Mouse (Mus musculus): Measurements from ENCODE around the gene Ttc7. TPM values are rescaled to one million over a fixed set of nuclear protein-coding genes. Genes with fewer than 3 reads are reported as not detected.

Gene Ttc7
- polyA plus RNA-seq, 1 experiment: 31.2 TPM

DNA sequence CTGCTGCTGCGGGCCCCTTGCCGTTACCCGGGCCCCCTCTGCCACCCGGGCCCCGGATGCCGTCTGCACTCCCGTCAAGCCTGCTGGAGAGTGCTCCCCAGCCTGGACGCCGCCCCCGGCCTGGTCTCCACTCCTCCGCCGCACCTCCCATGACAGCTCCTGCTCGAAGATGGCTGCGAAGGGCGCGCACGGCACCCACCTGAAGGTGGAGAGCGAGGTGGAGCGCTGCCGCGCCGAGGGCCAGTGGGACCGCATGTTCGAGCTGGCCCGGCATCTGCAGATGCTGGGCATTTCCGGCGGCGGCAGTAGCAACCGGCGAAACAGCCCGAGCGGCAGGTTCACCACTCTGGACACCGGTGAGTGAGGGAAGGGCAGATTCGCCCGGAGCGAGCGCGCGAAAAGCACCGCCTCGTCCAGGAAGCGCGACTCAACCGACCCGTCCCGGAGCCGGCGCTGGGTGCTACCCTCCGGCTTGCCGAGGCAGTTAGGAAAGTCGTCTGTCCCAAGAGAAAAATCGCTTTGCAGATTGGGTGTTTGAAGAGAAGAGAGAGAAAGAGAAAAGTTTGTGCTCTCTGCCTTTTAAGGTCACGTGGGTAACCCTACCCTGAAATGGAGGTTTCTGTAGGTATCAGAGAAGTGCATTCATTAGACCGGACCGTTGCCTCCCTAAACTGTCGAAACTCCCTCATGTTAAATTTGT lies 519 bp downstream of the Ttc7 start:
- TF ChIP-seq GATA1 (IDR thresholded peaks at IDR 0.05; ENCODE audit: low read length): no peak

DNA sequence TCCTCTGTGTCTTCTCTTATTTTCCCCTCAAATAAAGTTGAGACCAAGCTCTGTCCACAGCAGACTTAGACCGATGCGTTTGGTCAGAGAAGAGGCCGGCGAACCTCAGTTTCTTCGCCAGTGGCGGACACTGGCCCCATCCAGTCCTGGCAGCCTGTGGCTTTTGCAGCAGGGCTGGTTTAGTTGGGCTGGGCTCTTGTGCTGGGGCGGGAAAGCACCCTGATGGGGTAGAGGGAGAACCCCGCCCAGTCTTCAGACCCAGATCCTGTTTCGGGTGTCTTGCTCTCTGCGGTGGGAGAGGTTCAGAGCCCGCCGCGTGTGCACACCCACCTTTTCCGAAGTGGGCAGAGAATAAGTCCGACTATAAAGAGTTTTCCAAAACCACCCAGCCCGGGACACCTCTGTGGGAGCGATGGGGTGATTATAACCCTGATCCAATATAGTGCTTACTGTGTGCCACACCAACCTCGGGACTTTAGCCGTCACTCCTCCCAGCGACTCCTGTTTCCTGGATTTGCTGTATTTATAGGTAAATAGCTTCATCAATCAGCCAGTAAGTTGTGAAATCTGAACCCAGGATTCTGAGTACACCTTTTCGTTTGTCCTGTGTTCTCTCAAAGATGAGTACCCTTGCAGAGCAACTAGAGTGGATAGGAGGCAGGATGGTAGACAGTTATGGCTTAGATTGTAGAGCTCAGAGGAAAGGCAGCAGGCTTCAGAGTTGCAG lies 1.2 kb downstream of the Ttc7 start:
- TF ChIP-seq GATA1 (IDR thresholded peaks at IDR 0.05; ENCODE audit: low read length): no peak

DNA sequence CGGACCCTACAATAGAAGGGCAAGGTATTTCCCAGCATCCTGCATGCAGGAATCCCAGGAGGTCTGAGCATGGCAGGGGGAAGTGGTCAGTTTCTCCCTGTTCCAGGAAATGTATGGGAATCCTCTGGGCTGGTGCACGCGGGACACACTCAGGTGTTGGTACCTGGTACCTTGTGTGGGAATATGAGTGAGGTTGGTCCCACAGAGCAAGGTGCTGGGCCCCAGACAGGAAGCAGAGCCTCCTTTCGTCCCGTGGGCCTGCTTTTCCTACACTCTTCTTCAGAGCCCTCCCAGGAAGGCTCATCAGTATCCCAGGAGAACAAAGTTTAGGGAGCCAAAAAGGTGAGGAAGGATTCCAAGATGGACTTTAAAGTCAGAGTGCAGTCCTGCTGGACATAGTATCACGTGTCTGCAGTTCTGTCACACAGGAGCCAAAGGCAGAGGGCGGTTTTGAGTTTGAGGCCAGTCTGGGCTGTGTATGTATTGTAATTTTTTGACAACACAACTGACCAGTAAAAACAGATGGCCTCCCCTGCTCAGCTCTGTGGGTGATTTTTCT lies 1.9 kb downstream of the Ttc7 start:
- no peak for TF ChIP-seq GATA1 (IDR thresholded peaks at IDR 0.05; ENCODE audit: low read length)

DNA sequence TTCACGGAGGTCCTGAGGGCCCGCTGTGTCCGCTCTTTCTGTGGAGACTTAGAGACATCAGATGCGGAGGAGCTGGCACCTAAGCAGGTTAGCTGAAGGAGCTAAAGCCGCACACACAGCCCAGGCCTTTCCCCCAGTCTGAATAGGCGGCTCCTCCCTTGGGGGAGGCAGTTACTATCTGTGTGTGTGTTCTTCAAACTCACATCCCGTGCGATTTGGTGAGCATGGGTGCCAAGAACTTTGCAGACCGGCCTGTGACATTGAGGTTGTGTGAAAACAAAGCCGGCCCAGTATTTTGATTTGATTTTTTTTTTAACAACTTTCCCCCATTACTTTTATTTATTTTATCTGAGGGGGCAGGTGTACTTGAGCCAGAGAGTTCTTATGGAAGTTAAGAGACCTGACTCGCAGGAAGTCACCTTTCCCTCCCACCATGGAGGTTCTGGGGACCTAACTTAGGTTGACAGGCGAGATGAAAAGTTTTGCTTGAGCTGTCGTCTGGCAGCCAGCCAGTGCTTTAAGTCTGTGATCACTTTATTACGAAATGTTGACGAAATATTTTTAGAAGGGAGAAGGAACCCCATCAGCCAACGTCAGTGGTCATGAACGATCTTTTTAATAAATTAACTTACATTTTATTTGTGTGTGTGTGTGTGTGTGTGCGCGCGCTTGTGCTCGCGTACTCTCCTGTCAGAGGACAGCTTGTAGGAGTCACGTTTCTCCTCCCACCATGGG lies 3.2 kb downstream of the Ttc7 start:
- no peak for TF ChIP-seq GATA1 (IDR thresholded peaks at IDR 0.05; ENCODE audit: low read length)

DNA sequence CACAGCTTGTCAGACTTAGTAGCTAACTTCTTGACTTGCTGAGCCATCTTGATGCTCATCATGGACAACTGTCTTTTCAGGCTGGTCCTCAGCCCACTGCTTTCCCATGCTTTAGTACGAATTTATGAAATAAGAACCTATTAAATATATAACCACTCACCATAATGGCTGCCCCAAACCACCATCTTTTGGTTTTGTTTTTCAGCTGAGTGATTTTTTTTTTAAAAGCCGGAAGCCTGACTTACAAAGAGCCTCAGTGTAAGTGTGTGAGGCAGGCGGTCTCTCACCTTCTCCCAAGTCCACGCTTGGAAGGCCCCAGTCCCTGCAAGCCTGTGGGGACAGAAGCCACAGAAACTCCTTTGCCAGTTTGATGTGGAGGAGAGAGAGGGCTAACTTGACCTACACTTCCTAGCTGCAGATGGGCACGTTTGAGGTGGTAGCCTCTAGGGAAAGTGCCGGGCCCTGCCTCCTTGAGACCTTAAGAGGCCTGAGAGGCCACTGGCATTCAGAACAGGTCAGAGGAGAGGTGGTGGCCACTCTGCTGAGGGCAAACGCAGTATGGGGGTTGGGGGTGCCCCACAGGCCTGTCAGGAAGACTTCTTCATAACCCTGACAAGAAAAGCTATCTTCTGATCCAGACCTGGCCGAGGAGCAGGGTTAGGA lies 3.9 kb downstream of the Ttc7 start:
- no peak for TF ChIP-seq GATA1 (IDR thresholded peaks at IDR 0.05; ENCODE audit: low read length)

DNA sequence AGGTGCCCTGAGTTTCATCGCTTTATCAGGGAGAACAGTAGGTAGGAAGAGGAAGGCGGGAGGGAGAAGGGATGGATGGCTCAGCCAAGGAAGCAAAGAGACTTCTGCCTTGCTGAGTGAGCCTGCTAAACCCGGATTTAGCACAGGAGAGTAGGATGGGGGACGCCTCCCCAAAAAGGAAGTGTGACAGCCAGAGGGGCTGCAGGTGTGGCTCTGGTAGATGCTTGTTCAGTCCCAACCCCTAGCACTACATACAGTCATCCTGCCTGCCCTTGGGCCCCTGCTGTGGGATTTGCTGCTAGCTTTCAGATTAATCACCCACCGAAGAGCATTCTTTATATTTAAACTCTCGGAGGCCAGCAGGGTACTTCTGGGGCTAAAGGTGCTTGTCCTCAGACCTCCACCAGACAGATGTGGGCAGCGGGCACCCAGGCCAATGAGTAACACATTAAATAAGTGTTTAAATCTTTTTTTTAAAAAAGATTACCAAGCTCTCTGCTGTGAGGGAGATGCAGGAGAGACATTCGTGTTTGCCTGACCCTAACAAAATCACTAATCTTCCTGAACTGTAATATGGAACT lies 4.6 kb downstream of the Ttc7 start:
- no peak for TF ChIP-seq GATA1 (IDR thresholded peaks at IDR 0.05; ENCODE audit: low read length)

DNA sequence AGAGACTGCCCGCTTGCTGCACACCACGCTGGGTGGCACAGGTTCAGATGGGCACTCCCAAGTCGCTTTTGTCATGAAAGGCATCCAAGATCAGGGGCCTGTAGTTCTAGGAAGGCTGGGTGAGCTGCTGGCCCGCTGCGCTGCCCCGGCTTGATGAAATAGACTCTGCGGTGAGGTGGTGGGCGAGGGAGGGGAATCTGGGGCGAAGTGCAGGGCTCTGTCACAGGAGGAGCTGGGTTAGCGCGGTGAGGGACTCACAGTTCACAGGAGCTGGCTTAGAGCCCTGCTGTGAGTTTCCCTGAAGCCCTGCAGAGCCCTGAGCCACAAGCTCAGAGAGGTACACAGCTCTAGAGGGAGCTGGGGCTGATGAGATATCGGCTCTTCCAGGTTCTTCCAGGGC lies 5.4 kb downstream of the Ttc7 start:
- no peak for TF ChIP-seq GATA1 (IDR thresholded peaks at IDR 0.05; ENCODE audit: low read length)

DNA sequence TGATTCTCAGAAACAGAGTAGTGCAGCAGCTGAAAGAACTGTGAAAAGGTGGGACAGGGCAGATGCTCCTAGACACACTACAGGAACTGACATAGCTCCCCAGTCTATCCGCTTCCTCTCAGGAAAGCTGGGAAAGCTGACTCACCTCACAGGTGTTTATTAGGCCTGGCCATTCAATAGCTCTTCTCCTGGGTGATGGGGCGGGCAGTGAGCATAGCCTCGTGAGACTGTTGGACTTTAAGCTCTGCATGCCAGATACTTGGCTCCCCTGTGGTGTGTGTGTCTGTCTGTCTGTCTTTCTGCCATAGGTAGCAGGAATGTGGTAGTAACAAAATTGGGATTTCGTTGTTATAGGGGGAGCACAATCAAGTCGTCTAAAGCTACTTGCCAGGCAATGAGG lies 6.7 kb downstream of the Ttc7 start:
- no peak for TF ChIP-seq GATA1 (IDR thresholded peaks at IDR 0.05; ENCODE audit: low read length)

DNA sequence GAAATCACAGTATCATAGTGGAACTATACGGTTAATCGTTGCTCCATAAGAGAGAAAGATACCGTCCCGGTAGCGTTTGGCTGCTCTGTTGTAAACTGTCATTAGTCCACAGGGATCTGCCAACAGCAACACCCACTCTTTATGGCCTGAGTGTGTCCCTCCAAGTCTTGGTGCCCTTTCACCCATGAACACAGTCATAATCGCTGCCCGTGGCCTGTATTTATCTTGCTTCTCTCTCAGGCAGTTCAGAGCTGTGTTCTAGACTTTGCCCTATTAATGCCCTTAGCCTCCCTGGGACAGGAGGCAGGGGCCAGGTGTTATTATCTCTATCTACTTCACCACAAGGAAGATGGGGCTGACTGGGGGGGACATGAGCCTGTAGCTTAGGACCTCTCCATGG lies 8.4 kb downstream of the Ttc7 start:
- TF ChIP-seq GATA1 (IDR thresholded peaks at IDR 0.05; ENCODE audit: low read length): no peak

DNA sequence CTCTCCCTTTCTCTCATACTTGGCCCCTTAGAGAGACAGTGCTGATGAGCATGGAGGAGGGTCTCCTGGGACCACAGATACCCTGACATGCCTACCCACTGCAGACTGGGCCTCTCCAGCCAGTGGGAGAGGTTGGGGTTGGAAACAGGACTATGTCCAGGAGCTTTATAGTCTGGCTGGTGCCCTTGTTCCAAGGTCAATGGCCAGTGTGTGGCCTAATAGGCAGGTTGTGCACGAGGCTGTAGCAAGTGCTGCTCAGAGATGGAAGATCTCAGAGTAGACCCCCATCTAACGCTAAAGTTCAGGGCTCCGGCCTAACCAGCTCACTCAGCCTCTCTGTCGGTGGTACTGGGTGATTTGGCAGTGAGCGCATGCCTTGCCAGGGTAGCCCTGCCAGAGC lies 9.1 kb downstream of the Ttc7 start:
- TF ChIP-seq GATA1 (IDR thresholded peaks at IDR 0.05; ENCODE audit: low read length): no peak

DNA sequence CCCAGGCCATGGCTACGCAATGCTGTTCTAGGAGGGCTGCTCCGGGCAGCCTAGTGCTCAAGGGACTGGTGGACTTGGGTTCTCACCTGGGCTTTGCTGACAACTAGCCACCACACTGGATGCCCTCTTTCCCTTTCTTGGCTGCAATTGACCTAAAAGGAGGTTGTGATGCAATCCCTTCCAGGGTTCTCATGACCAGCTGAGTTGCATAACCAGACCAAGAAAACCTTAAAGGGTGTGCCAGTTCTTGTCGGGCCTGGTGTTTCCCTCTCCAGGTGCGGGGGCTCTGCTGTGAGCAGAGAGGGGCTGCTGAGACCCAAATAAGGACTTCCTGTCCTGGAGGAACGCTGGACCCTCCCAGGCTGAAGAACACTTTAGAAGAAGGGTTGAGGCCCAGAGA lies 10.4 kb downstream of the Ttc7 start:
- TF ChIP-seq GATA1 (IDR thresholded peaks at IDR 0.05; ENCODE audit: low read length): no peak

DNA sequence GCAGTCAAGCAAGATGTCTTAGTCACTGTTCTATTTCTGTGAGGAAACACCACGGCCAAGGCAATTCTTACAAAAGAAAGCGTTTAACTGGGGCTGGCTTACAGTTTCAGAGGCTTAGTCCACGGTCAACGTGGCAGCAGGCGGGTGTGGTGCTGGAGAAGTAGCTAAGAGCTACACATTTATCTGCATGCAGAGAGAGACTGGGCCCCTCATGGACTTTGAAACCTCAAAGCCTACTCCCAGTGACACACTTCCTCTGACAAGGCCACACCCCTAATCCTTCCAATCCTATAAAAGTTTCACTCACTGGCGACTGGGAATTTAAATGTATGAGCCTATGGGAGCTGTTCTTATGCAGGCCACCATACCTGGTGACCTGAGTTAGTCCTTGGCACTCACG lies 13.1 kb downstream of the Ttc7 start:
- no peak for TF ChIP-seq GATA1 (IDR thresholded peaks at IDR 0.05; ENCODE audit: low read length)

DNA sequence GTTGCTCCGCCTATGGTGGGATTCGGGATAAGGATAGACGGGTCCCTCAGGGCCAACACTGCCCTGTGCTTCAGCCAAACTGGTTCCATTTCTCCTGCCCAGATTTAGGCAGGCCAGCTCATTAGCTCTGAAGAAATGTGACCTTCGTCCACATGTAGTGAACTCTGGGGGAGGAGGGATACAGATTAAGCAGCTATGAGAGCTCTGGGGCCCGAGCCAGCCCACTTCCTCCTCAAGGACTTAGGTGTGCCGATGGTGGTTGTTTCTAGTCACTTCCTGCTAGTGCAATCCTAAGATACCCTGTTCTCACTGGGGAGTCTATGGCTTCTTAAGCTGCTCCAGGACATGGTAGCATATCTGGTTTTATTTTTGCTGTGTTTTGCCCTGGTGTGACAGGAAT lies 16.3 kb downstream of the Ttc7 start:
- TF ChIP-seq GATA1 (IDR thresholded peaks at IDR 0.05; ENCODE audit: low read length): no peak

DNA sequence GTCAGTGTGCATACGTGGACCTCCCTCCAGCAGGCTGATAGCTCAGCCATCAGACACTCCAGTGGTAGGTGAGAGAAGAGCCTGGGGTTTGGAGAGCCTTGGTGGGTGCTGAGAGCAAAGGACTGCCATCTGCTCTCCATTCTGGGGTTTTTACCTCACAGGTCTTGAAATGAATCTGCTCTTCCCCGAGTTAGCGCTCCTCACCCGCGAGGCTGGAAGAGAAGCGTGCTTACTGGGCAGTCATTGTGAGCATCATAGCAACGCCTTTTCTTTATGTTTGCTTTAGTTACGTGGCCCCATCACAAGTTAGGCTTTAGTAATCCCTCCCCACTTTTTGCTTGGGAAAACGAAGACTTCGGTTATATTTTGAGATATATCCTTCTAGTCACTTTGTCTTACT lies 17.7 kb downstream of the Ttc7 start:
- TF ChIP-seq GATA1 (IDR thresholded peaks at IDR 0.05; ENCODE audit: low read length): no peak

DNA sequence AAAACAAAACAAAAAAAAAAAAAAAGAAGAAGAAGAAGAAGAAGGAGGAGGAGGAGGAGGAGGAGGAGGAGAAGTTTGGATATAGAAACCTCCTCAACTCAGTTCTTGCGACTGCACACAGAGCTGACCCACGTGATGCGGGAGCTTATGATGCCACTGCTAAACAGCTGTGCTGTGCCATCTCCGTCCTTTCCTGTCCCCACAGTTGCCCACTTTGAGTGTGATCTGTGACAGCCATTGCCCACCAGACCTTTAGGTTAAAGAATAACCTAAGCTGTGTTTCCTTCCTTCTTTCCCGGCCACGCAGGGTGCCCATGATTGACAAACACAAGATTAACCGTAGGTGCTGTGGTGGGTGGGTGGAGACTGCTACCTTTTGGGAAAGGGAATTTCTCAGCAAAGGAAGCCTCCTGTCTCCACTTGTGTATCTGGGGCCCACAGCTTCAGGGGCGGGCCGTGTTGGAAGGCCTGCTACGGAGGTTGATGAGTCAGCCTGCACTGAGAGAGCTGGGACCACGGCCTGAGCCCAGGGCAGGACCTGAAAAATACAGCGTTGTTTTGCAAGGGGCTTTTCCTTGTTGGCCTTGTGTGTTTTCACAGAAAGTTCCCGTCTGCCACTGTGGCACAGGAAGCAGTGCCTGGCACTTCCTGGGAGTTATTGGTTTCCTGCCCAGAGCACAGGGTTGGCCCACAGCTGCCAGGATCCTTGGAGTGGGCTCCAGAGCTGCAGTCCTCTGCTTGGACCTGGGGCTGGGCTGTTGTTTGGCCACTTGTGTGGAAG lies 19.5 kb downstream of the Ttc7 start:
- TF ChIP-seq GATA1 (IDR thresholded peaks at IDR 0.05; ENCODE audit: low read length): no peak

Measured in G1E-ER4 (cell line).